Mouse (Mus musculus) spleen, postnatal 36 days (tissue): ENCODE data around the gene BC024978.
"Not testable (repeated sequence)": the region's sequence is repeated elsewhere in the genome, so short reads cannot be mapped to it uniquely, and the experiment has no call there.

ENCODE experiments used
- DNase-seq, 2 experiments: peaks; one replicate each; pipeline ENCODE4 v3.0.0; 2022; ENCODE audit warnings: low spot score in 2 of 2, mixed read lengths in 1 of 2

The BC024978 gene

DNA sequence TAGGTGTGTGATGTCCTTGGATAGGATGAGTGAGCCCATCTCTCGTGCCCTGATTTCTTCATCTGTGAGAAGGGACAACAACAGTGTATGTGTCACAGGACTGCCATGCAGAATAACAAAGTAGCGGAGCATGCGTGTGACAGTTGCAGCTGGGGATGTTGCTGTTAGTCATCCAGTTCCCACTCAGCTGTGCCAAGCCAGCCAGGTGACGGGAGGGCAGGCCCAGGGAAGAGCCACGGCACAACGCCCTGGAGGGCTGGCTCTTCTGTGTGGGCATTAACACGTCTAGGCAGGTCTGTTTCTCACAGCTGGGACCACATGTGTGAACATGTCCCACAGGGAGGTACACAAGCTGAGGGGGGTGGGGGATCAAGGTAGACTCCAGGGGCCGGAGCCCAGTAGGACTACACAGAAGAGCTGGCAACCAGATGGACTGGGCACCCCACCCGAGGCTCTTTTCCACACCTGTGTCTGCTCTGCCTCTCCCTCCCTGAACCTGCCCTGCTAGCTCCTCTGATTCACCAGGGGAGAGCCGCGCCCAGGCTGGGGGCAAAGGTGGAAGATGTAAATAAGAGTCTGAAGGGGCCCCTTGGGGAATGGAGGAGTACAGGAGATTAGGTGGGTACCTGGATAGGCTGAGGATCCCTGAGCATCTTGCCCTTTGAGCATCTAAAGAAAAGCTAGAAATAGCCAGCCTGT lies 29.4 kb downstream of the BC024978 start:
- DNase-seq, result no peak

DNA sequence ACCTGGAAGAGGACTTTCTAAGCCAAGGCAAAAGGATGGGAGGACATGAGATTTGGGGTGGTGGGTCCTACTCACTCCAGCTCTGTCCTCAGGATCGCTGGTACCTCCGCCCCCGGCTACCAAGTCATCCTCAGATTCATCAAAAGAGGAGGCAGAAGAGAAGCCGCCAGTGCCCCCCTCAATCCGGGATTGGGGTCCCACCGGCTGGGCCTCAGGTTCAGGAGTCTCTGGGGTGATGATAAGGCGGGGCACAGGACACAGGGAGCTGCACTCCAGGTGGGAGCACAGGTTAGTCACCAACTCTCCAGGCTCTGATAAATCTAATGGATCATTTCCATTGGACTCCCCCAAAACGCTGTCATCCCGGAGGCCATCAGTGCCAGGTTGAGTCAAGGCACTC lies 31.7 kb downstream of the BC024978 start:
- no peak for DNase-seq

DNA sequence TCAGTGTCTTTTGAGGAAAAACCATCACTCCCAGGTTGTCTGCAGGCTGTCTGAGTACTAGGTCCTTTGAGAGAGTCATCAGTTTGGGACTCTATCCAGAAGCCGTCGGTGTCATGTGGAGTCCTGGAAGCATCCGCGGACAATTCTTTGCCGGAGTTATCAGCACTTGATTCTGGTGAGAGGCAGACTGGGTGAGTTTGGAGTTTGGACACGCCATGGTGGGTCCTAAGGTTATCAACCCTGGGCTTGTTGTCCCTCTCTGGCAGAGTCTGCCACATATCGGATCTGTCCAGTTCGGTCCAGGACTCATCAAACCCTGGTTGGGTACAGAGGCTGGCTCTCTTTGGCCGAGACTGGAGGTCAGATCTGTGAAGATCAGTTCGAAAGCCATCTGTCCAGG lies 32.1 kb downstream of the BC024978 start:
- DNase-seq, result no peak

DNA sequence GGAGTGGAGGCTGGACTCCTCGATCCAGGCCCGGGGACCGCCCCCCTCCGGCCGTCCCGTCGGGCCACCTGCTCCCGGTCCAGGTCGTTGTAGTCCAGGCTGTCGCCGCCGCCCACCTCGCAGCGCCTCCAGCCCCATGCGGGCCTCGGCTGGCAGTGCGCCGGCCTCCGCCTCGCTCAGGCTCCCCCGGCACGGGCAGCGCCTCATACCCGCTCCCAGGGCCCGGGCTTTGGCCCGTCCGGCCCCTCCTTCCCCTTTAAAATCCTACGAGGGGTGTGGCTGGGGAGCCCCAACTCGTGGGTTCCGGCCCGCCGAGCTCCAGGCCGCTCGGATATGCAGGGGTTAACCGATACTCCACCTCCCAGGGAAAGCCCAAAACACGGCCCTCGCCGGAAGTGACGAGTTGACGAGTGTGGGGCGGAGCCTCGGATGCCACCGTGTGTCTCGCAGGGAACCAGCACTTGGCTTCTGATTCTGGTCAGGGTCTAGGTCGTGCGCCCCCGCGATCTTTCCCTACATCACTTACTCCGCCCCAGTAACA lies 32.8 kb downstream of the BC024978 start, which contains the start of gene Itpkc:
Gene Itpkc (minus strand): TSS at position 381 of the 541 bp plus-strand sequence.
- DNase-seq, result peak; percentile 89 to 92

DNA sequence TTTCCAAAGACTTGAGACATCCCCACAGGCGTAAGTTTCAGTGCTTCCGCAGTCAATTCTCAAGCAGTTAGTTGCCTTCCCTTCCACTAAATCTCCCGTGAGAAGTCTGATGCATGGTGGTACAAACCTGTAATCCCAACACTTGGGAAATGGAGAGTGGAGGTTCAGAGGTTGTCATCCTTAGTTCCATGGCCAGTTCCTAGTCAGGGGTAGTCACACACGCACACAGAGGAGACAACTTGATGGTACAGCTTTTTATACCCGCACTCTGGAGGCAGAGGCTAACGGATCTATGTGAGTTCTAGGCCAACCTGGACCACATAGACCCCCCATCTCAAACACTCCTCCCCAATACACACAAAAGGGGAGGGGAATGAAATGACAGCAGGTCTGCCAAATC lies 33.3 kb downstream of the BC024978 start:
- DNase-seq, result no peak

DNA sequence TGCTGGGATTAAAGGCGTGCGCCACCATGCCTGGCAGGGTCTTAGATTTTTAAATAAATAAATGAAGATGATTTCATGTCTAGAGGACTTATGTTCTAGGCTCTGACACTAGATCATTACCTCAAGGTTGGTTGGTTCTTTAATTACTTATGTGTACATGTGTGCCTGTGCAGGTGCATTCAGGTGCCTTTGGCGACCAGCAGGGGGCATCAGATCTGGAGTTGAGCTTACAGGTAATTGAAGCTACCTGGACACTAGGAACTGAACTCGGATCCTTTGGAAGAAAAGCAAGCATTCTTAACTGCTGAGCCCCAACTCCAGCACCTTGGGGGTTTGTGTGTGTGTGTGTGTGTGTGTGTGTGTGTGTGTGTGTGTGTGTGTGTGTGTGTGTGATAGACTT lies 35.2 kb downstream of the BC024978 start:
- DNase-seq, result no peak

DNA sequence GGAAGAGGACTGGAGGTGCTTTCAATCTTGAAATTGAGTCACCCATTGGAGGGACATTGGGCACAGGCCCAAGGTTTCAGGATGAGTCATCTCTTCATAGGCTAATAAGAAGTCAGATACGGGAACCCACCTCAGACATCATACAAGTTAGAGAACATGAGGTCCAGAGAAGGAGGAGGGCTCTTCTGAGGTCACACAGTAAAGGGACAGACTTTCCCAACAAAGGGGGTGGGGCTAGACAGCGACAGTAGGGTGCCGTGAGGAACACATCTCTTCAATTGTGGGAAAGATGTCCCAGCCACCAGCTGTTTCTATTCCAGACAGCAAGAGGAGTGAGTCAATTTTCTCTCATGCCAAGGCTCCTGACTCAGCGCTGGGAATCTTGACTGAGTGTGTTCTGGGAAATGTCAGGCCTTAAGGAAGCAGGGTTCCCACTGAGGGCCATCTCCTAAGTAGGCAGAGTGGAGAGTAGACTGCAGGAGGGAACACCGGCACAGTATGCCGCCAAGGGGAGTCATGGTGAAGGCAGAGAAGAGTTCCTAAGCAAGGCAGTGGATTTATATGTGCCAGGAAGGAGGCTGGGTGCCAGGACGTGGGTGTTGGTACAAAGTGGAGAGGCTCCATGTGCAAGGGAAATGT lies 36.2 kb downstream of the BC024978 start:
- no peak for DNase-seq

DNA sequence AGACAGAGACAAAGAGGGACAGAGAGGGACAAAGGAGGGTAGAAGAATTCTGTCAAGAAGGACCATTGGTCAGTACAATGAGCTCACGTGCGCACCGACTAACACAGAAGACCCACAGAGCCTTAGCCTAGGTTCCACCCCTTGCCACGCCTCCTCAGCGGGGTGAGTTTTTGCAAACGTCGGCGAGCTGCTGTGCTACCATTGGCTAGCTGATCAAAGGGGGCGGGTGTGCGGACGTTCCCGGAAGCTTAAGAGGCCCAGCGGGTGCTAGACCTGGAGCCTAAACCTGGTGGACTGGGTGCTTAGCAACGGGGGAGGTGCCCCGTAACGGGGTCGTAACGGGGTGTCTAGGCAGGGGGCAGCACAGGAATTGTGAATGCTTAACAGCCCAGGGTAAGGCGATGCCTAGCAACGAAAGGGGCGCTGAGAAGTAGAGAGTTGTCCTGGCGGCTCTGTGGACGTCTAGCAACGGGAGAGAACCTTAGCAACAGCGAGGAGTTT lies 37.2 kb downstream of the BC024978 start, which contains the start of gene Coq8b:
Gene Coq8b (plus strand): TSS at position 243 of the 501 bp plus-strand sequence.
- DNase-seq, result peak; percentile 94 to 95

DNA sequence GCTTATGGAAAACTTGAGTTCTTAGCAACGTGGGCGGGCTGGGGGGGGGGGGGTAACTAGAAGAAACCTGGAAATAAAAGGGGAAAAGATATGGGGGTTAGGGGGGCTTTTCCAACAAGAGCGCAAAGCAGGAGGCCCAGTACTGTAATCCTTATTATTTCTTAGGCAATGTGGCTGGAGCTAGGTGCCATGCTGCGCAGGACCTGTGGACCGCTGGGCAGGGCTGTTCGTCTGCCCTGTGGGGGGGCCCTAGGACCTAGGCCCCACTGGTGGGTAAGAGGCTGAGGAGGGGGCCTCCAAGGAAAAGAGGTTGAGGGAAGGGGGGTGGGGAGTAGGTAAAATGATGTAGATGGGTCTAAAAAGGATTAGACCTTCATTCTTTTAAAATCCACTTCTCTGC lies 37.7 kb downstream of the BC024978 start:
- no peak for DNase-seq

DNA sequence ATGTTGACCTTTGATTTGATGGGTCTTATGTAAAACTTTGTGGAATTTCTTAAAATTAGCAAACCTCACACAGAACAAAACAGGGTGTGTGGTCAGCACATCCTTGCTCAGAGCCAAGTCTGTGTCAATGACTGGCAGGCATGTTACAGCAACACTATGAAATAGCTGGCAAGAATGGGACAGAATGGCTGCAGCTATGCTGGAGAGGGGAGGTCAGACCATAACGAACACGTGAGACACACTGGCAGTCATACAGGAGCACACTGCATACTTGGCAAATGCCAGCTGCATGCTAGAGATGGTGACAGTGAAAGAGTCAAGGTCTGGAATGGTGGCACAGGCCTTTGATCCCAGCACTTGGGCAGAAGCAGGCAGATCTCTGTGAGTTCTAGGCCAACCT lies 40.1 kb downstream of the BC024978 start:
- DNase-seq, result no peak

DNA sequence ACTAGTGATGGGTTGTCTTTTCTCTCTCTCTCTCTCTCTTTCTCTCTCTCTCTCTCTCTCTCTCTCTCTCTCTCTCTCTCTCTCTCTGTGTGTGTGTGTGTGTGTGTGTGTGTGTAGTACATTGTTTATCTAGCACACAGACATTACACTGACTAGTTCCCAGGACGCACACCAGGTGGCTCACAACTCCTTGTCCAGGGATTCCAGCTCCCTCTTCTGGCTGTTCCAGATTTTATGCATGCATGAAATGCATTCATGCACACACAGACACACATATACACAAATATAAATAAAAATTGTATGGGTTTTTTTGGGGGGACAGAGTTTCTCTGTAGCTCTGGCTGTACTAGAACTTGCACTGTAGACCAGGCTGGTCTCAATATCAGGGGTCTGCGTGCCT lies 41.9 kb downstream of the BC024978 start:
- no peak for DNase-seq

DNA sequence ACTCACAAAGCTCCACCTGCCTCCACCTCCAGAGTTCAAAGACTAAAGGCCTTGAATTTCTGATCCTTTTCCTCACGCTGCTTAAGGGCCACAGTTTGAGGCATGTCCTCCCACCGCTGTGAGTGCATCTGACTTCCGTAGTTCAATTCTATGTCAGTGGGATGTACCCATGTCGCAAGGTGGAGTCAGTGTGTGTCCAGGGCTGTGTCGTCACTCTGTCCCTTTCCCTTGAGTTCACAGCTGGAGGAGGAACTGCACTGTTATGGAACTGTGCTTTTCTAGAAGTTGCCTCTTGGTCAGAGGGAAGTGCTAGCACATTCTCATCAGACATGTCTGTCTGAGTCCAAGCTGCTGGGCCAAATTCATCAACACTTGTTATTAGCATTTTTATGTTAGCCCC lies 43.0 kb downstream of the BC024978 start:
- DNase-seq, result no peak

DNA sequence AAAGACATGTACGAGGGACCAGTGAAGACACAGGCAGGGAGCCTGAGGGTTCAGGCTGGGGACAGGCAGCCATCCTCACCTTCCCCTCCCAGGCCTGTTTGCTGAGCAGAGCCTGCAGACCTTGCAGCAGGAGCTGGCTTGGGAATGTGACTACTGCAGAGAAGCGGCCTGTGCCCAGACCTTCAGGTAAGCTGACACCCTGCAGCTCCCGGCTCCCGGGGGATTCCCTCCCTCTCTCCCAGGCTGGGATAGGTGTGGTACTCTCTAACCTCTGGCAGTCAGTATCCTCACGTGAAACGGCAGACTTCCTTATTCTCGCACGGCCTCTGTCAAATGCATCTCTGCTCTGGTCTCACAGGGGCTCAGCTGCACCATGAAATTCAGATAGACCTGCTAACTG lies 47.6 kb downstream of the BC024978 start:
- DNase-seq, result no peak

DNA sequence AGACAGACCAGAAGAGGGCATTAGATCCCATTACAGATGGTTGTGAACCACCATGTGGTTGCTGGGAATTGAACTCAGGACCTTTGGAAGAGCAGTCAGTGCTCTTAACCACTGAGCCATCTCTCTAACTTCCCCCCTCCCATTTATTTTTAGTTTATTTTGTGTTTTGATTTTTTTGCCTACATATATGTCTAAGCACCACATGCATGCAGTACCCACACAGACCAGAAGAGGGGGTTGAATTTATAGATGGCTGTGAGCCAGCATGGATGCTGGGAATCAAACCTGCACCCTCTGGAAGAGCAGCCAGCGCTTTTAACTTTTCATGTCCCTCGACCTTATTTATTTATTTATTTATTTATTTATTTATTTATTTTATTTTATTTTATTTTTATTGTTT lies 48.5 kb downstream of the BC024978 start:
- DNase-seq, result not testable (repeated sequence)

DNA sequence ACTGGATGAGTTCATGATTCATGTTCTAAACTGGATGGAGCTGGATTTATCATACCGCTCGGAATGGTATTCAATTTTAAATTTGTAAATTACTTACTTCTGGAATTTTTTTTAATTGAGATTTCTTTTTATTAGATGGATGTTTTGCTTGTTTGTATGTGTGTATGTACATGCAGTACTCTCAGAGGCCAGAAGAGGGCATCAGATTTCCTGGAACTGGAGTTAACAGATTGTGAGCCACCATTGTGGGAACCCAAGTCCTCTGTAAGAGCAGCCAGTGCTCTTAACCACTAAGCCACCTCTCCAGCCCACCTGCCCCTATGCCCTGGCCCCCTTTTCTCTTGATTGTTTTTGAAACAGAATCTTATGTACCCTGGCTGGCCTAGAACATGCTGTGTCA lies 53.6 kb downstream of the BC024978 start:
- no peak for DNase-seq

DNA sequence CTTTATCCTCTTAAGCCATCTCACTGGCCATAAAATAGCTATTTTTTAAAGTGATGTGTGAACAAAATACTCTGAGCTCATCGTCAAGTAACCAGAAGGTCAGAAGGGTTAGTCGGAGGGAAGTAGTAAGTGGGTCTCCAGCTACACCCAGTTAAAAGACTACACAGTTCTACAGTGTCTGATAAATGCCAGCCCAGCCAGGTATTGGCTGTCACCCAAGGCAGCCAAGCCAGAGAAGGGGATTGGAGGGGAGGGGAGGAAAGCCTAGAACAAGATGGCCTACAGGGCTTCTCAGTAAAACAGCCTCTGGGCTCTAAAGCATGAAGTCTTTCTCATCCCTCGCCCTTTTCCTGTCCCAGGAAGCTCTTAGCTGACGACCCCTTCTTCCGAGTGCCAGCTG lies 54.3 kb downstream of the BC024978 start:
- no peak for DNase-seq

DNA sequence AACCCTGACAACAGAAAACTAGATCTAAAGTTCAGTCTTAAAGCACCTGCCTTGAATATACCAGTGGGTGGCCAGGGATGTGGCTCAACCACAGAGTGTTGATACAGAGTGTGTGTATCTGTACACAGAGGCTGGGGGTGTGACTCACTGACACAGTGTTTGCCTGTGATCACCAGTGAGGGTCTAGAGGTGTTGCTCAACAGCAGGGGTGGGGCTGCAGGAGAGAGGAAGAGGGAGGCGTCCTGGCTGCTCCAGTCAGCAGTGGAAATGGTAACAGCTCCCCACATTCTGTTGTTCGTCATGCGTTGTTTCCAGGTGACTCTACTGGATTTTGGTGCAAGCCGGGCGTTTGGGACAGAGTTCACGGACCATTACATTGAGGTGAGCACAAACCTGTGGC lies 56.4 kb downstream of the BC024978 start:
- no peak for DNase-seq

DNA sequence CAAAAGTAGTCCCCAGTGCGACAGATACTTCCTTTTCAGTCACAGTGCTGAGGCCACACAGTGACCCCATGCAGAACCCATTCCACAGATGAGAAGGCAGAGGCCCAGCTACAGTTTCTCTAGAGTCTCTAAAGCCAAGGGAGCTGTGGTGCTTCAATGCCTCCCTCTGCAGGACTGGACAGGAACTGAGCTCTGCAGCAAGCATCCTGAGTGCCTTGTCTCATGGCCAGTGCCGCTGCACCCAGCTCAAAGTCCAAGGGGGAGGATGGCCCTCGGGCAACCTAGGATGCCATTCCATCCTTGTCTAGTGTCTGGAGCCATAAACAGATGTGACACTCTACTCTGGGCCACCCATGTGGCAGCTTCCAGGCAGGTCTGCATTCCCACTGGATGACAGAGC lies 60.1 kb downstream of the BC024978 start:
- no peak for DNase-seq

DNA sequence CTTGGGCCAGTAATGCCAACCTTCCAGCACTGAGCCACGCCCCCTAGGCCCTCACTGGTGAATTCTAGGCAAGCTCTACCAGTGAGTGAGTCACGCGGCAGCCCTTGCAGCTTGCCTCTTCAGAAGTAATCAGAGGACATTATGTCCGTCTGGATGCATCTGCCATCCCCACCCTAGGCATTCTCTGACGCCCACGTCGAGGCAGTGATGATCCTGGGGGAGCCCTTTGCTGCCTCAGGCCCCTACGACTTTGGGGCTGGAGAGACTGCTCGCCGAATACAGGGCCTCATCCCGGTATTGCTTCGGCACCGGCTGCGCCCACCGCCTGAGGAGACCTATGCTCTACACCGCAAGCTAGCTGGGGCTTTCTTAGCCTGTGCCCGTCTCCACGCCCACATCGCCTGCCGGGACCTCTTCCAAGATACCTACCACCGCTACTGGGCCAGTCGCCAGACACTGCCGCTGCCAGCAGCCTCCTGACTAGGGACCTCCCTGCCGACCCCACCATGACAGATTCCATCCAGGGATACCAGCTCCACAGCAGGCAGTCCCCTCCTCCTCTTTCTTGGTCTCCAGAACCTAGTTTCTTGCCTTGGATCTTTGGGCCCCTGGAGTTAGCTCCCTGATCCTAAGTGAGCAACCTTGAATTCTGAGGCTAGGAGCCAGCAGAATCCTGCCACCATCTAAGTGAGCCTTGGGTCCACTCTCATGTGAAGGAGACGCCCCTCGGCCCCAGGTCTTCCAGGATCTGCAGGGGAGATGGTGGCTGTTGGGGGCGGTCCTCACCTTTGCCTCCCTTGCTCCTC lies 61.7 kb downstream of the BC024978 start:
- peak in 1 of 2 experiments; percentile 22 for DNase-seq

DNA sequence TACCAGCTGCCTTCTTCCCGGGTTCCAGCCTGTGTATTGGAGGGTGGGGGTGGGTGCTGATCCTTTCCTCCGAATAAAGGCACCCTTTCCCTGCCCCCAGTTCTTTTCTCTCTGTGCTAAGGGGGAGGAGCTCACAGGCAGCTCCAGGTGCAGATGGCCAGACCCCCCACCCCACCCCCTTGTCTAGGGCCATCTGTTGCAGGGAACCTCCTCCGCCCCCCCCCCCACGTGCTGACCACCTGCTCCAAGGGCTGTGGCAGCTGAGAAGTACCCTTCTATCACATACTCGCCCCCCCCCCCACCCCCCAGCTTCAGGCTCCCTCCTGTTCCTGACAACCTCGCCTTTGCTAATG lies 62.2 kb downstream of the BC024978 start:
- DNase-seq, result no peak

DNA sequence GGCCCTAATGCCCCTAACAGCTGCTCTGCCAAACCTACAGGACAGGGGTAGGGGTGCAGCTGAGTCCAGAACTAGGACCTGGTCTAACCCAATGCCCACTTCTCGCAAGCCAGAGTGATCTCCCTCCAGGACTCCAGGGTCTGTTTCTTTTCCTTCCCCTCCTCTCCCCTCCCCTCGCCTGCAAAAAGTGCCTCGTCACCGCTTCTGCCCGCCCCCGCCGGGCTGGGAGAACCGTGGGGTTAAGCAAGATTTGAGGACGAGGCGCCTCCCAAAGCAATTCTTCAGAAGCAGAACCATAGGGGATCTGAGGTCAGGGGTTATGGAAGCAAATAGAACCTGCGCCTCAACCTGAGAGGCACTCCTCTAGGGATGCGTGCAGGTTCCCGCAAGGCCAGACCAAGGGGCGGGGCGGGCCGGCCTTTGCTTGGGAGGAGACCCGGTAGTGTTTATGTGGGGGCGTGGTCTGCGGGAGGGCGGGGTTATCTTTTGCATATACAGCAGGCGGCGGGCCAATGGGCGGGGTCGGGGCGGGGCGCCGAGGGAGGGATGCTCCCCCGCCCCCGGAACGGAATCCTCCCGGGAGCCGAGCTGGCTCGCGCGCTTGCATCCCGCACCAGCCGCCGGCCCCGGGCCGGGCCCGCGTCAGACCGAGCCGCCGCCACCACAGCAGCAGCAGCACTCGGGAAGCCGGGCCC lies 62.8 kb downstream of the BC024978 start, which contains the start of gene Numbl:
Gene Numbl (plus strand): TSS at position 229 of the 695 bp plus-strand sequence.
- DNase-seq, result peak; percentile 86 to 92
